Mouse (Mus musculus) lung, postnatal 36 days (tissue): Measurements from ENCODE around the gene Rdh1.

Source experiments
- DNase-seq: peaks from one replicate; pipeline ENCODE4 v3.0.0; 2022; ENCODE audit warnings: mixed read lengths

Rdh1 gene

GRCm38 (mm10) chr10:127759181-127760110 is at the start of gene Rdh1, which contains the start of gene Rdh16f1:
Rdh1 (plus strand) TSS chr10:127759721.
Rdh16f1 (plus strand) TSS chr10:127759787.
- no peak for DNase-seq

DNA sequence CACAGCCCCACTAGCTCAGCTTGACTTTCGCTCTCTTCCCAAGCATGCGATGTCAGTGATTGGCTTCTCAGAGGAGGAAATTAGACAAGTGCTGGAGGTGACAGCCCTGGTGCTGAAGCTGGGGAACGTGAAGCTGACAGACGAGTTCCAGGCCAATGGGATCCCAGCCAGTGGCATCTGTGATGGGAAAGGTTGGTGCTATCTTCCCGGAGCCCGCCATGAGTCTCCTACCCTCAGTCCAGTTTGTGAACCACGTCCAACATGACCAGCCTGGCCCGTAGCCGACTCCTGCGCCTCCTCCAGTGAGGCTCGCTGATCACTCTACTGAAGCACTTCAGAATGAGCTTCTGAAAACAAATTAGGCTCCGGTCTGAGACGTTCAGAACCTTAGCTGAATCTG is 49.2 kb upstream of the Rdh1 start:
- no peak for DNase-seq

DNA sequence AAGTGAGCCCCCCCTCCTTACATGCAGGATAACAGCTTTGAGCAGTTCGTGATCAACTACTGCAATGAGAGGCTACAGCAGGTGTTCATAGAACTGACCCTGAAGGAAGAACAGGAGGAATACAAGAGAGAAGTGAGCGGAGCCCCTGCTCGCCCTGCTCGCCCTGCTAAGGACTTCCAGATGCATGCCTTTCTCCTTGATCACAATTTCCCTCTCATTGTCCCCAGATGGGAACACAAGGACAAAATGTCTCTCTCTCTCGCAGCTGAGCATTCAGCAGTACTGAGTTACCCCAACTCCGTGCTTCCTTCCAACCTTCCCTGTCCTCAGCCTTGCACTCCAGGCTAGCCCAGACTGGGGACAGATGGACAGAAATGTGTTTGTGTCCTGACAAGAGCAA is 46.8 kb upstream of the Rdh1 start:
- no peak for DNase-seq

GRCm38 (mm10) chr10:127721671-127722418 is 37.7 kb upstream of the Rdh1 start:
- DNase-seq, result no peak

- no peak for DNase-seq
These were observed 35.3 kb upstream of the Rdh1 start, which contains the start of gene Tac2 for GRCm38 (mm10) chr10:127724178-127724577. Tac2 (plus strand) TSS chr10:127724478.

DNA sequence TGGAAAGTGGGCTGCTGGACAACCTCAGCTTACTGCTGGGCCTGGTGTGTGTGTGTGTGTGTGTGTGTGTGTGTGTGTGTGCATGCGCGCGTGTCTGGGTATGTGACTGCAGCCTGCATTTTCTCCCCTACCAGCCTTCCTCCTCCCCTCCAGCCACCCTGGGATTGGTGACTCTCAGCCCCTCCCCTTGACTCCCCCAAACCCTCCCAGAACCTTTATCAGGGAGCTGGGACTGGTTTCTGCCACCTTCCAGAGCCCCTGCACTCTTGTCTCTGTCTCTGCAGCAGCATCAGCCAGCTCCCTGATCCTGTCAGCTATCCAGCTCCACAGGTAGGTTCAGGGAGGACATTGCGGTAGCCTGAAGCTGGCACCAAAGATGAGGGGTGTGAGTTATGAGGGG is 34.4 kb upstream of the Rdh1 start:
- DNase-seq, result no peak

DNA sequence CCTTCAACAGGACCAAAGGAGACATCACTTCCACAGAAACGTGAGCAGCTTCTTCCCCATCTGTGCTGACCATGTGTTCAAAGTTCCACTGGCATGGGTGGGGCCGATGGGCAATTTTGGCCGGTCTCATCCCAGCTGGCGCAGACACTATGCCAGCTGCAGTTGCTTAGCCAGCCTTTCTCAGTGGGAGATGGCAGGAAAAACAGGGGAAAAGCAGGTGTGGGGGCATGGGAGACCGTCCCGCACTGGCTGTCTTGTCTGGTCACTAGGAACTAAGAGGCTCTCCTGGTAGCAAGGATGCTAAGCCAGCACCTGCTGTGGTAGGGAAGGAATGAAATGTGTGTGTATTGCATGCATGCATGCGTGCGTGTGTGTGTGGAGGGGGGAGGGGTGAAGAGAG is 31.1 kb upstream of the Rdh1 start:
- no peak for DNase-seq

DNA sequence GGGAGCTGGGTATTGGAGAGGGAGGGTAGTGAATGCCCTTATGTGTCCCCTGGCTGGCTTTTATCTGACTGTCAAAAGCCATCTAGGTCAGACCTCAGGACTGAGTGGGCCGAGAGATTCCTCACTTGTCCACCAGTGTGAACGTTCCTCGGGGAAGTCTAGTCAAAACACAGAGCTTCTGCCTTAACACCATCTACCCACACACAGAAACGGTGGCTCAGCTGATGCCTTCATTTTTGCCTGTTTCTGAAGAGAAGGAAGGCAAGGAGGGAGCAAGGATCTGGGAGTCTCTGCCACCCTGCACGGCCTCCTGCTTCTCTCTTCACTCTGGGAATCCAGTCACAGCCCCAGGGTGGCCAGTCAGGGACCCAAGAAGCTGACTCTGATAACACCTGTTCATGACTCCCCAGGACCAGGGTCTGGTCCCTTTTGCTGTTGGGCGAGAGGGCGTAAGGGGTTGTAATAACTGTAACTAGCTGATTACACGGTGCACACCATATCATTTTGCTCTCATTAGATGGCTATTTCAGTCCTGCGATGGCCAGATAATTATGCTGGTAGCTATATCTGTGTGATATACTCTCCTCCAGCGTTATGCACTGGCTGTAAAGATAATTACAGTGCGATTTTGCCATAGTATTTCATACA is 29.1 kb upstream of the Rdh1 start:
- no peak for DNase-seq

DNA sequence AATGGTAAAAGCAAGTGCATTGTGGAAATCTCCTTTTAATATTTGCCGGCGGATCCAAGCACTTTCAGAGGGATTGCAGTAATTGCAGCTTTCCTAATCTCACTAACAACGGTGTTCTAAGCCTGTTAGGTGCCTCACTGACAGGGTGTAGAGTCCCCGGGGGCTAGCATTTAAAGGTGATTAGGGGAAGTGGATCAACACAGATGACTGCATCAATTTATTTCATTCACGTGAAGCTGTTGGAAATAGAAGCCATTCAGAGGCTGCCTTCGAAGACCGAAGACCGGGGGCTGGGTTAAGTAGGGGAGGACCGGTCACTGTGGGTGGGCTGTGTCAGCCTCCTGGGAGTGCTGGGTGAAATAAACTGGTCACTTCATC is 28.6 kb upstream of the Rdh1 start:
- no peak for DNase-seq

GRCm38 (mm10) chr10:127731397-127731796 is 28.1 kb upstream of the Rdh1 start:
- no peak for DNase-seq

DNA sequence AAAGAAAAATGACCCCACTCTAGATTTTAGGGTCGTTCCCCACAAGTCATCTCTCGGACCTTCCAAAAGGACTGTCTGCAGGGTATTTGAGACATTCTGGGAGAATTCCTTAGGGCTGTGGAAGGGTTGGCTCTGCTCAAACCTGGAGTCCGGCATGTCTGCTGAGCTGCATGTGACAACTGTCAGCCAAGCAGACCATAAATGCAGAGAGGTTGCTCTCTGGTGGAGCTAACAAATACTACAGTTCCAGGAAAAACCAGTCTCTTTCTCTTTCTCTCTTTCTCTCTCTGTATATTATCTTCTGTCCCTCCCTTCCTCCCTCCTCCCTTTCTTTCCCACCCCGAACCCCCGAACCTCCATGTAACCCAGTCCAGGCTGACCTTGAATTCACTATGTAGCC is 25.1 kb upstream of the Rdh1 start:
- DNase-seq, result peak; percentile 34

- no peak for DNase-seq
These were observed 23.3 kb upstream of the Rdh1 start for GRCm38 (mm10) chr10:127736266-127736665.

- DNase-seq, result peak; percentile 60
These were observed 22.6 kb upstream of the Rdh1 start for GRCm38 (mm10) chr10:127736916-127737315.

DNA sequence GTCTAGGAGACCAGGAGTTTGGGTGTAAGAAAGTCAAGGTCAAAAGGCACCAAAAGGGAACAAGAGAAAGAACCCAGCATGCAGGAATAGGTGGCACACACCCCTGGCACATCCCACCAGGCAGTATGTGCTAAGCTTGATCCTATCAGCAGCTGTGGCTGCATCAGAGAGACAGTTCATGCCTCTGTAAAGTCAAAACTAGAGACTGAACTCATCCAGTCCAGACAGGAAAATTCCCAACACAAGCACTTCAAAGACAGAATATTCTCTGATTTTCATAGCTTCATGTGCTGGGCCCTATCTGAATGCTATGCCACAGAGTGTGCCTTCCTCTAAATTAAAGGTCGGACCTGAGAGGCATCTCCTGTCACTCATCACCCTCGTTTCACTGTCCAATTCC is 22.0 kb upstream of the Rdh1 start:
- no peak for DNase-seq

DNA sequence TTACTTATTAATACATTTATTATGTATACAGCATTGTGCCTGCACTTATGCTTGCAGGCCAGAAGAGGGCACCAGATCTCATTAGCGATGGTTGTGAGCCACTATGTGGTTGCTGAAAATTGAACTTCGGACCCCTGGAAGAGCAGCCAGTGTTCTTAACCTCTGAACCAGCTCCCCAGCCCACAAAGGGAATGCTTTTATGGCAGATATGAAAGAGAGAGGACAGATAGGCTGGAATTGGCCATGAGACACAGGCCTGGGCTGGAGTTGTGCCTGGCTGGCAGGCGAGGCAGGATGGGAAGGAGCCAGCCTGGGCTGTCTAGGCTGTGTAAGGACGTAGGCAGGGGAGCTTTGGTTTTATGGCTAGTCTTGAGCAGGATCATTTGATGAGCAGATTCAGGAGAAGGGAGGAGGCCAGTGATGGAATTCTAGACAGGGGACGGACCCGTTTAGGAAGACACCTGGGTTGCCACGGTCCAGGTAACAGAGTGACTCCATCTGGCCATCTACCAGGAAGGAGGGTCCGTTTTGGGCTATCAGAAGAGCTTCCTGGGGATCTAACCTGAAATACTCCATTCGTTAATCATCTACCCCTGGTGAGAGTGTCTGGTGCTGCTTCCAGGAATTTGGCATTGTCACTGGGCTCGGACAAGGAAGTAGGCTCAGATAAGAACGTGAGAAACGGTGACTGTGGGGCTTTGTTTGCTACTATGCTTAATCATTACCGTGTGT is 21.2 kb upstream of the Rdh1 start:
- peak; percentile 50 for DNase-seq

DNA sequence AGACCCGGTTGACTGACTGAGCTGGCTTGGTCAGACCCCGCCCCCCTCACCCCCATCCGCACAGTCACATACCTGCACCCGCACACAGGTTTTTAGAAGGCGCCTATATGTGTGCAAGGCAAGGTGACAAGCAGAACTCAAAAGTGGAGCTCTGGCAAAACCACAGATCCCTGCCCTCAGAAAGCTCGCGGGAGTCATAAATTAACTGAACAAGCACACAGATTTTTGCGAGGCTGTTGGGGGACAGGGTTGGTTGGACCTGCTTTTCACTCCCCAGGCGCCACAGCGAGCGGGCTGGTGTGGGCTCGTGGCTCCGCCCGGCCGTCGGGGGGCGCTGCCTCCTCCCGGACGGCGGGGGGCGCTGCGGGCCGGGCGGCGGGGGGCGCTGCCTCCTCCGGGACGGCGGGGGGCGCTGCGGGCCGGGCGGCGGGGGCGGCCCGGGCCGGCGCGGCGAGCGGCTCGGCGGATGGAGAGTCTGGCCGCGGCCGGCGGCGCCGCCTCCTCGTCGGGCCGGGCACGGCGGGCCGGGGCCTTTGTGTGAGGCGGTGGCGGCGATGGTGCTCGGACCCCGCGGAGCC is 20.3 kb upstream of the Rdh1 start, which contains the start of gene Zbtb39:
TSS of gene Zbtb39 (plus strand) at position 456 of the 578 bp plus-strand sequence.
- peak; percentile 77 for DNase-seq

- no peak for DNase-seq
These were observed 19.8 kb upstream of the Rdh1 start for GRCm38 (mm10) chr10:127739661-127740161.

DNA sequence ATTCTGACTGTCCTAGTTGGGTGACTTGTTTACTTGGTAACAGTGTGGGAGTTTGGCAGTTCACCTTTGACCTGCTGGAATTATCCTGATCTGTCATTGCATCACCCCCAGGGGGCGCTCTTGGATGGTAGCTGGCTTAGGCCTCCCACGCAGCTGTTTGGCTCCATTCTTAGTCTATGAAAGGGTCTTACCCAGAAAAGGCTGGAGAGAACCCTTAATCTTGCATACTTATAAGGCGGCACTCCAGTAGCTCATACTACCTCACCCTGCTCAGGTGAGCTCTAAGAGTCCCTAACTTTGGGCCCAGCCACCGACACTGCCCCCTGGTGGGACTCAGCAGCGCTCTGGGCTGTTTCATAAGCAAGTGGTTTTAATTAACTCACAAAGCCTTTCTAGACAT is 14.9 kb upstream of the Rdh1 start:
- peak; percentile 68 for DNase-seq

GRCm38 (mm10) chr10:127745886-127746285 is 13.6 kb upstream of the Rdh1 start:
- no peak for DNase-seq

DNA sequence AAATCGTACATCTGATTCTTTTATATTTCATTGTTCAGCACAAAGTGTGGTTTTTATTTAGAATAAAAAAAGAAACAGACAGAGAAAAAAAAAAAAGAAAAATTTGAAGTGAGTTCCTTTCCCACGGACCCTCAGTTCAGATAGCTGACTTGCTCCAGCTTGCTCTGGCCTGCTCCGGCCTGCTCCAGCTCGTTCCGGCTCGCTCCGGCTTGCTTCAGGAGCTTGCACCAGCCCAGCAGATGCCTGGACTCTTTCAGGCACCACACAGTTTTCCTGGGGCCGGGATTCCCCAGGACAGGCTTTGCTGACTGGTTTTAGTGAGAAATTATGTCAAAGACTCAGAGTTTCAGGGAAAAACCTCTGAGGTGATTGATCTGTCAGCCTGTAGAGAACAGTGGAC is 12.3 kb upstream of the Rdh1 start:
- DNase-seq, result no peak

DNA sequence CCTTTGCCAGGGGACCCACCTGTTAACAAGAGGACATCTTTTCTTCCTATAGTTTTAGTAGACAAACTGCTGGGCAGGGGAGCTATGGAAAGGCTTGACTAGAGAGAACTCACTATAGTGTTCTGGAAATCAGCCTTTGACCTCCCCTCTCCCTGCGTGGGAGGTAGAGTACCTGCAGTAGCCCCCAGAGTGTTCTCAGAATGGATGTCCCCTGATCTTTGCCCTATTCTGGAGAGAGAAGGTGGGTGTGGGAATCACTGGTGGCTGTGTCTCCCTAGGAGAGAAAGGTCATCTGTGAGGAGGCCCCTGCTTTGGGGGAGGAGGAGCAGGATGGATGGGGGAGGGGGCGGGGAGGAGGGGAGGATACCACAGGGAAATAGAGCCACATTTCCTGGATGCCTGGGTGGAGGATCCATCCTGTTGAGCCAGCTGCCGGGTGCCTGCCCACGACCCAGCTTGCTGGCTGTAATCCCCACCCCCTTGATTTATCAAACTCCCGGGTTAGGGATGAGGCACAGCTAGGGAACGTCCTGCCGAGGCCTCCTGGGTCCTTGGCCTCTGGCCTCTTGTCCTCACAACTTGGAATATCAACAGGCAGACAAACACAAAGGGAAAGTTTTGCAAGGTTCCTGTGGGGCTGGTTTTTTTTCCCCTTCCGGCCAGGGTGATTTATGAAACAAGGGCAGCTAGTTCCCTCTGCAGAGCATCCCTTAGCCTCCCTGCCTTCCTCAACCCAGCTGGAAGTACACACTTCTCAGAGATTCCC is 10.5 kb upstream of the Rdh1 start:
- DNase-seq, result peak; percentile 56
